Mouse (Mus musculus): ENCODE results near the gene Trim65.

DNA sequence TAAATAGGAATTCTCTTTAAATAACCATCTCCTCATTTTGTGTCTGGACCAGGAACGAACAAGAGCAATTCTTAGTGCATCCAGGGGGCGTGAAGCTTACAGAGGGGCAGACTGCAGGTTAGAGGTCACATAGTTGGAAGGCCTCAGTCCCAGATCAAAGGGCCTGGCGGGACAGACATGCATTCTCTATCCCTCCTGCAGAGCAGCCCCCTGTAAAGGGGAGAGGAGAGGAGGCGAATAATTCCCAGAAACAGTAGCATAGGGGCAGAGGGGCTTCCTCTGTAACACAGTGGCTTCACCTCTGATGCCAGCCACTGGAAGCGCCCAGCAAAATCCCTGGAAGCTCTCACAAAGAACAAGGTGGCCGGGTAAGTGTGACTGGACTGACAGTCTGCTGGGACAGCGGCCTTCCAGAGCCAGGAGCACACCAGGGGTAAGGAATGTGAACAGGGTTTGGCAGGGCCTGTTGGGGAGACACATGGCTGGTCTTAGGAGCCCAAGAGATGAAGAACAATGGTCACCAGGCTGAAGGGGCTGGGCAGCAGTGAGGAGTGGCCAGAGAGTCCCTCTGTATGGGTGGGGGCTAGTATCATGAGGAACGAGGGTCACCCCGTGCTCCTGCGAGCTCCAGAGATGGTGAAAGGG, 52.1 kb downstream of the Trim65 start:
- no peak for TF ChIP-seq CHD2 (IDR thresholded peaks at IDR 0.05; ENCODE audit: low read depth, low read length)
- no peak for TF ChIP-seq MAFK (IDR thresholded peaks at IDR 0.05; ENCODE audit: insufficient read depth, low read depth, low read length)
- TF ChIP-seq ZNF384 (IDR thresholded peaks at IDR 0.05; ENCODE audit: low read depth, low read length), result no peak
- no peak for TF ChIP-seq ZC3H11A (IDR thresholded peaks at IDR 0.05; ENCODE audit: borderline replicate concordance, low read depth, low read length)

All from ES-E14 (cell line).